Mouse (Mus musculus) ovary, postnatal 36 days (tissue): Measurements from ENCODE around the gene Gatd1.
"Not testable (repeated sequence)": the region's sequence is repeated elsewhere in the genome, so short reads cannot be mapped to it uniquely, and the experiment has no call there.

Experiments
- DNase-seq: peaks from one replicate; pipeline ENCODE4 v3.0.0; 2022; ENCODE audit warnings: low spot score, mixed read lengths

Gatd1 gene

DNA sequence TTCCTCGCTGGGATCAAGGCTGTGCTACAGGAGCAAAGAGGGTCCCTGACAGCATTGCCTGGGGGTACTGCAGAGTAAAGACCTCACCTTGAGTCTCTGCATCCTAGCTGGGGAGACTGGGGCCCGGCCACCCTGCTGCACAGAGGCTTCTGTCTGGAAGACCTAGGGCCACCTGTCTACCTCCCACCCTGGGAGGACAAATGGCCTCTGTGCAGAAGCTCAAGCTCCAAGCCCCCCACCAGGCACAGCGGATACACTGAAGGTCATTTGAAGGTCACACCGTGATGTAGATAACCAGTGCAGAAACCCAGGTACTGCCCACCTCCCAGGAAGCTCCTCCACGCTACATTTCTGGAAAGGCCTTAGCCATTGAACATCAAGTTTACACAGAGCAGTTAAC lies 14.8 kb upstream of the Gatd1 start:
- DNase-seq = no peak

DNA sequence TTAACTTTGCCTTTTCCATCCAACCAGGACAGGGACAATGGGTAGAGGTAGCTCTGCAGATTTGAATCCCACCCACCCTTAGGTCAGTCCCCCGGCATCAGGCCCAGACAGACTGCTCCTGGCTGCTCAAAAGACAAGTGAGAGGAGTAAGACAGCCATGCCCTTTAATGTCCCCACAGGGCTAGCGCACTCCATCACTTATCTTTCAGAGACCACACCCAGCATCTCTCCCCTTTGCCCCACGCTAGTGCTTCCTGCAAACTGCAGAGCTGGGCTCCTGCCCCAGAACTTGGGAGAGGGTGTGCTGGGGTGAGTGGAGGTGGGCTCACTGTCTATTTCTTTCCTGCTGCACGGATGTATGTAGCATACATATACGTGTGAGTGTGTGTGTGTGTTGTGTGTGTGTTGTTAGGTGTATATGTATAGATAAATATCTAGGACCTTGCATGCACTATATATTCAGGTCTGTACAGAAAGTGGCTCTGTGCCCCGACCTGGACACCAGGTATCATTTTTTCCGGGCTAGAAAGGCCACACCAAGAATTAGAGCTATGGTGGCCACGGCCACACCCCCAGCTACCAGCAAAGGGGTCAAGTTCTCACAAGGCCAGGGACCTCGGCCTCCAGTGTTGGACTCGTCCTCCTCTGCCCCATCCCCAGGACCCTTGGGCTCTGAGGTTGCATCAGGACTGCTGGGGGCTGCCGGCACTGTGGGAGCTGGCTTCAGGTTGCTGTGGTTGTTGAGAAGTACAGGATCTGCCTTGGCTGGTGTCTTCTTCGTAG lies 13.2 kb upstream of the Gatd1 start:
- DNase-seq = no peak

DNA sequence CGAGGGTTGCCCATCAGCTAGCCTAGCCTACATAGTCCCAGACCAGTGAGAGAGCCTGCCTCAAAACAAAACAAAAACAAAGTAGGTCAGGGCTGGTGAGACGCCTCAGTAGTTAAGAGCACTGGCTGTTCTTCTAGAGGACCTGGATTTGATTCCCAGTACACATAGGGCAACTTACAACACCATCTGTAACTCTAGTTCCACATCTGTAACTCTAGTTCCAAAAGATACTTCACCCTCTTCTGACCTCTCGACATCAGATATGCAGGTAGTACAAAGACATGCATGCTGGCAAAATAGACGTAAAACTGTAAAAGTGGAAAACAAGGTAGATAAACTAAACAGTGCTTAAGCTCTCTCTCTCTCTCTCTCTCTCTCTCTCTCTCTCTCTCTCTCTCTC lies 9.9 kb upstream of the Gatd1 start:
- no peak for DNase-seq

DNA sequence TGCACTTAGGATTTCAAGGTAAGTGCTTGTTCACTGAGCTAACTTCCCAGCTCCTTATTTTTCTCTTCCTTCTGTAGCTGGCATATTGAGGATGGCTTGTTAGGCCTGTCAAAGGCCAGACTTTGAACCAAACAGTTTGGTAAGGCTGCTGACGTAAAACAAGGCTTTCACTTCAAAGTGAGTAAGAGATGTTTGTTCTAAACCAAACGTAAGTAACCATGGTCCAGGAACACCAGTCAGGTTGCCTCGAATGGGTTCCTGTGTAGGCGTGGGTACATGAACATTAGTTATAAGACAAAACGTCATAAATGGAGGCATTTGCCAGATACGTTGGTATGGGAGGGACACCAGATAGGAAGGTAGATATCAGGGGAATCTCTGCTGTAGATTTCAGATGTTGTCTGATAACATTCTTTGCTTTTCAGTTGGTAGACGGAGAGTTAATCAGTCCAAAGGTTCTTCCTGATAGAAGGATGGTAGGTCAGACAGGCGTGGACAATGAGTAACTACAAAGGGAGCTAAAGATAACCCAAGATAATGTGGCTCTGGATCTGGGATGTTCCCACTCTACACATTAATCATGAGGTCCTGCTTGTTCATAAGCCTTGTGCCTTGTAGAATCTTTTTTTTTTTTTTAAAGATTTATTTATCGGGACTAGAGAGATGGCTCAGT lies 6.2 kb upstream of the Gatd1 start:
- DNase-seq = no peak

DNA sequence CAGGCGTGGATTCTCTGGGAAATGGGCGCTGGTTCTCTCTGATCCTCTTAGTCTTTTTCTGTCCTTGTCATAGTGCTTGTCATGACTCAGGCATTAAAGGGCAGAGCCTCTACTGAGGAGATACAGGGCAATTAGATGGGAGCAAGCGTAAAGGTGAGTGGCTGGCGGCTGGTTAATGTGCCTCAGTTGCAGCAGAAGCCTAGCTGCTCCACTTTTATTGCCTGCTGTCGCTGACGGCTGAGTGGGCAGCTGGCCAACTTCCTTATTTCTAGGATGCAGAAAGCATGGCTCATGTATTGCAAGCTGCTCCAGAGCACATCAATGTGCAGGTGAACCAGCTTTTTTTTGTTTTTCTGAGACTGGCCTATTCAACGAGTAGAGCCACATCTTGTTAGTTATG lies 5.0 kb upstream of the Gatd1 start:
- DNase-seq = no peak

DNA sequence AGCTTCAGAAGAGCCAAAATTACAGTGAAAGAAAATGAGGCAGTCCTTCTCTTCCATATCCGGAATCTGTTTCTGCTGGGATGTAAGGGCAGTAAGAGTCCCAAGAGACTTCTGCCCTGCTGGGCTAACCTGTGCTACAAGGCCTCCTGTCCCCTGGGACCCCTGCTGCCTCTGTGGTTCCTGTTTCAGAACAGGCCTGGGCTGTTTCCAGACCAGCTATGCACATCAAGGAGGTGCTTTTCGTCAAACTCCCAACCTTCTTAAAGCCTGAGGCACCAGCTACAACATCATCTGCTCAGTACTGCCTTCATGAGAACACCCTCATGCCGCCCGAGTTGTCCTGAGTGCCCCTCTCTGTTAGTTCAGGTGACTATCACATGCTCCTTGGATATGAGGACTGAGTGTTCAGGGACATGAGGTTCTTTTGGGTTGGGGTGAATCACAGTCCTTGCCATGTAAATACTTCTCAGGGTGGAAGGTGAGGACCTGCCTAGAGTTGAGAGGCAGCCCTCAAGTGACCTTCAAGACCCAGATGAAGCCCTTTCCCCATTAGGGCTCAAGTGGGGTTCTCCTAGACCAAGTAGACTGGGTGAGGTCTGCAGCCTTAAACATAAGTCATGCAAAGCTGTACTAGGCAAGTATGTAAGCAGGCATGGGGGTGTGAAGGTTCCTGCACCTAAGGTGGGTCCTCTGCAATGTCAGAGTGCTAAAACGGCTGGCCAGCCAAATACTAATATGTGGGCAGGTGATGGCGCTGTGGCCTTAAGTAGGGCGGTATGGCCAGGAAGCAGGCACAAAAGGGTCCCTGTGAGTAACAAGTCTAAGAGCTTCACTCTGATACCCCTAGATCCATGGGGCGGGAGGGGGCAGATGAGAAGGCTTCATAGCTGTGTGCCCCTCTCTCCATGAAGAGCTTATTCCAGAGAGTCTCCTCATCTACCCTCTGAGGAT lies 4.1 kb upstream of the Gatd1 start:
- DNase-seq = no peak

DNA sequence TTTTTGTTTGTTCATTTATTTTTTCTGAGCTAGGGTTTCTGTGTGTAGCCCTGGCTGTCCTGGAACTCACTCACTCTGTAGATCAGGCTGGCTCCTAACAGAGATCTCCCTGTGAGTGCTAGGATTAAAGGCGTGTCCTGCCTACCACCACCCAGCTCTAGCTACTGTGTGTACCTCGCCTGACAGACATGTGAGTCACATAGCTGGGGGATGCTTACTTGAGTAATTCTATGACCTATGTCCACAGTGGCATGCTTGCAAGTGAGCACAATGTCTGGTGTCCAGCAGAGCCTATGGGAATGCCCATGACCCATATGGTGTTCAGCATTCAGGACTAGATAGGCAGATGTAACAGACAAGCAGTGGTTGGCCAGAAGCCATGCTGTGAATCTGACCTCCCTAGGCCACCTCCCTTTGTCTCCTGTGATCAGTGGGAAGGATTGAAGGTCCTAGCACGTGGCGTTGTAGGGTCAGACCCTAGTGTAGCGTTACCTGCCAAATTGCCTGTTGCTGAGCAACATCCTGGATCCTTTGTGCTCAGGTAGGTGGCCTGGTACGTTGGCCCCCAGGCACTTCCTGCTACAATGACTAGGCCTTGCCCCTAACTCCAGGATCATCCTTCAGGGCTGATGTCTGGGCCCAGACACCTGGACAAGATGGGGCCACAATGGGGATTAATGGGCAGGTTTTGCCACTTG lies 2.4 kb upstream of the Gatd1 start:
- DNase-seq = no peak

DNA sequence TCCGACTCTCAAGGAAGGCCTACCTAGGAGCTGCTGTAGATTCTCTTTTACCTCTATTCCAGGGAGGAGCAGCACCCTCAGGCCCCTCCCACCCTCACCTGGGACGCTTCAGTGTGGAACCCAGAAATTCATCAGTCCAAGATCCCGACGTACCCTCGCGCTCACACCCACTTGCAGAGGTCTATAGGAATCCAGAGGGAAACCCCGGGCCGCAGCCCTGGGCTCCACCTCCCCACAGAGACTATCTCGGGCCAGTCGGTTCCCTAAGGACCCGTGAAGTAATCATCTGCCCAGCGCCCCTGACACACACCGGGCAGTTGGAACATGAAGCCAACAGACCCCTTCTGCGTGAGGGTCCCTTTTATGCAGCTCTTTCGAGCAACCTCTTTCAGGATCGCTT lies 605 bp downstream of the Gatd1 start:
- DNase-seq = no peak

DNA sequence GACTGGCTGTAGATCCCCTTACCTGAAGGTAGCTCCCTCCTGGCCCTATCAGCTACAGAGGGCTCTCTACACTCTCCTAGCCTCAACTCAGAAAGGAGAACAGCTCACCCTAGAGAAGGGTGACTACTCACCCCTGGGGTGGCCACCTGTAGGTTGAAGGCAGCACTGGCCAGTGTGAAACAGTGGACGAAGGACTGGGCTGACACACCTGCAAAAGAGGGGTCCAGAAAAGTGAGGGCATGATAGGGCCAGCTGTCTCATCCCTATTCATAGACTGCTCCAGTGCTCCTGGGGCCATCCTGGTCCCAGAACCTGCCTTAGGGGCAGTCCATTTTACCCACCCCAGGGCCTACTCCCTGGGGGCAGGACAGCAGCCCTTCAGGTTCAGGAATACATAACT lies 2.3 kb downstream of the Gatd1 start:
- DNase-seq = no peak

DNA sequence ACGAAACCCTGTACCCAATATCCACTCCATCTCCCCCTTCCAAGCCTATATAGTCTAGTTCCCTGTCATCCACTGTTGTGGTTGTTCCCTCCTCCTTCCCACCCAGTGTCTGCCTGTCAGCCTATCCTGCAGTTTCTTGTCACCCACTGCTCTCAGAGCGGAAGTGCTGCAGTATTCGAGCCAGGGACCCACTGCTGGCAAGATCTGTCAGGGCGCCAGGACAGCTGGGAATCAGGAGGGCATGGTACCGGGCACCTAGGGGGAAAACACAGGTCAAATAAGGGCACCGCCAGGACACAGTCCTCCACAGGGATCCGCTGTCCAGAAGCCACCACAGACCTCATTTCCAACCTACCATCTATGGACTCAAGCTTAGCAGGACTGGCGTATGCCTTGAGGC lies 3.3 kb downstream of the Gatd1 start:
- no peak for DNase-seq

DNA sequence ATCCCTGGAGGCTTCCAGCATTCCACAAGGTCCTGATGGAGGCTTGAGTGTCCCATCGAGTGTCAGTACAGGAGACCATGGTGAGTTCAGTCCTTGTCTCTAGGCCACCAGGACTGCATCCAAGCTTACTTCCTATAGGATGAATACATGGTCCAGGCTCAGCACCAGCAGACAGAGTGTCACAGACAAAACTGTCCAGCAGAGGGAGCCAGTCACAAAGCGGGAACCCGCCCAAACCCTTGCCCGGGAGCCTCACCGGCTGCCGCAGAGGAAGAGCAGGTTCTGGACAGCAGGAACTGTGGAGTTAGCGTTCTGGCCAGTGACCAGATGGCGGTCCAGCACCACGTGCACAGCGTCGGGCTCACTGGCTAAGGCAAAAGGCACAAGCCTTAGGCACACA lies 5.1 kb downstream of the Gatd1 start:
- peak; percentile 80 for DNase-seq

DNA sequence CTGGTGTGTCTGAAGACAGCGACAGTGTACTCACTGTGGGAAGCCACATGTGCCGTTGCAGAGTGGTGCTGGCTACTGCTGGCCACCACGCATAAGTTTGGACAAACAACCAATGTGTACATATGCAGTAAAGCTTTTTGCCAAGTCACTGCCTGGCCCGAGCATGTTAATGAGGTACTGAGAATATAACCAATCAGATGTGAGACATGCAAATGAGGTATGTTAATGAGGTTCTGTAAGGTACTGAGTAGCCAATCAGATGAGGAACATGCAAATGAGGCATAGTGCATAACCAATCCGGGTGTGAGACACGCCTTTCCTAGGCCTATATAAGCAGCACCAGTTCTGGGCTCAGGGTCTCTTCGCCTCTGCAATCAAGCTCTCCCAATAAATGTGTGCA lies 6.3 kb downstream of the Gatd1 start:
- DNase-seq = not testable (repeated sequence)

DNA sequence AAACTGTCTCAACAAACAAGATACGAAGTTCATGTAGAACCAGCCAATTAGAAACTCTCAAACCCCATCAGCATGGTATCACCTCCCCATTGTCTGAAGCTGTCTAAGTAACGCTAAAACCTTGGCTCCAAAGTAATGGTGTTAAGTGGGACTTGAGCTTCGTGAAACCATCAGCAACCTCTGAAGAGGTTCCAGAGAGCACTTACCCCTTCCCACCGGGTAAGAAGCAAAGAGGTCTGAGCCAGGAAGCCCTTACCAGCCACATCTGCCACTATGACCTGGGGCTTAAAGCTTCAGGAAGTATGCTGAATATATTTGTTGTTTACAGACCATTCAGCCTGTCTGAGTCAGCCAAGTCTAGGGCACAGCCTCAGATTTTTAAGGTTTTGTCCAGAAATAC lies 8.5 kb downstream of the Gatd1 start:
- DNase-seq = no peak

DNA sequence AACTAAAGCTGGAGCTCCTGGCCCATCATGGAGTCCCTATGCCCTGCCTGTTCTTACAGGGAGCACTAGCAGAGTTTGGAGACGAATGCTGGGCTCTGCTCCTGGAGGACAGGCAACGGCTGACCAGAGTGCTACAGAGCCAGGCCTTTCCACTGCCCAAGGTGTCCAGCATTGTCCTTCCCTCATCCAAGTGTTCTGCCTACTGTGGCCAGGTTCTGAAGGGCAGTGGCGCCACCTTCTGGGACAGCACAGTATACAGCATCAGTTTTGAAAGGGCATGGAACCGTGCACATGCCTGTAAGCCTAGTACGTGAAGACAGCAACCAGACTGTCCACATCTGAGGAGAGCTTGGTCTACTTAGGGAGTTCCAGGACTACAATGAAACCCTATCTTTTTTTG lies 10.6 kb downstream of the Gatd1 start:
- peak; percentile 59 for DNase-seq

DNA sequence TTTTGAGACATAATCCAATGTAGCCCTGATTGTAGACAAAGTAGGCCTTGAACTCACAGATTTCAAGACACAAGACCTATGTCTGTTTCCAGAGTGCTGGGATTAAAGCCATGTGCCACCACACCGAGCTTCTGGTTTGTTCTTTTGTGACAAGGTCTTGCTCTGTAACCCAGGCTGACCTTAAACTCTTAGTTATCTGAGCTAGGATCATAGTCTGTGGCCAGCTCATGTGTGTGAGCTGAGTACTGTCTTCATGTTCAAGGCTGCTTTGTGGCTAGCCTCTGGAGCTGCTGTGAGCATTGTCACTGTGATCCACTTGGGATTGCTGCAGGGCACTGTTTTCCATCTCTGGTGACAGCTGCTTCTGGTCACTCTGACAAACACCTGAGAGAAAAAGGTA lies 18.6 kb downstream of the Gatd1 start:
- DNase-seq = no peak

DNA sequence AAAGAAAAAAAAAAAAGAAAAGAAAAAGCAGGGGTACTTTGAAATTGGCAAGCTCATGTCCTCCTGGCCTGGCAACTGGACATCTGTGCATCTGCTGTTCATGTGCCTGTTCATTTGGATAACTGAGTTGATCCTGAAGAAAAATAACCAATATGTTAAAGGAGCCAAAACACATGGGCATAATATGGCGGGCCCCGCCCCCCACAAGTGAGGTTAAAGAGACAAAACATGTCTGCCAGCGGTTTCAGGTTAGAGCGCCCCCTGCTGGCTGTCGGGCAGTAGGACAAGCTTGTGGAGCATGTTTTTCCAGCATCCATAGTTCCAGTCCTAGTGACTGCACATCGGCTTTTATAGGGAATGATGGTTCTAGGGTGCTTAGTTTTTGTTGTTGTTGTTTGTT lies 19.2 kb downstream of the Gatd1 start:
- DNase-seq = peak; percentile 71

DNA sequence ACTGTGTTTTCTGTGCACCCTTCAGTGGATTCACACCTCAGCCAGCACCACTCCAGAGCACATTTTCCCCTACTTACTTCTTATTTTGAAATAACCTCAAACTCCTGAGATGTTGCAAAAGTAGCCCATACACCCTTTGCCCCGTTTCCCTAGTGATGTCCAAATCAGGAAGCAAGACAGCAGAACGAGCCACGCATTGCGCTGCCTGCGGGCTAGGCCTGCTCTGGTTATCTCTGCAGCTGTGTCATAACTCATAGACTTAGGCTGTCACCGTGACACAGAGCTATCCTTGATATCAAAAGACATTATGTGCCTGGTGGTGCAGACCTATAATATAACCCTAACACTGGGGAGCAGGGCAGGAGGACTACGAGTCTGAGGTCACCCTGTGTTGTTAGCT lies 19.8 kb downstream of the Gatd1 start:
- no peak for DNase-seq

DNA sequence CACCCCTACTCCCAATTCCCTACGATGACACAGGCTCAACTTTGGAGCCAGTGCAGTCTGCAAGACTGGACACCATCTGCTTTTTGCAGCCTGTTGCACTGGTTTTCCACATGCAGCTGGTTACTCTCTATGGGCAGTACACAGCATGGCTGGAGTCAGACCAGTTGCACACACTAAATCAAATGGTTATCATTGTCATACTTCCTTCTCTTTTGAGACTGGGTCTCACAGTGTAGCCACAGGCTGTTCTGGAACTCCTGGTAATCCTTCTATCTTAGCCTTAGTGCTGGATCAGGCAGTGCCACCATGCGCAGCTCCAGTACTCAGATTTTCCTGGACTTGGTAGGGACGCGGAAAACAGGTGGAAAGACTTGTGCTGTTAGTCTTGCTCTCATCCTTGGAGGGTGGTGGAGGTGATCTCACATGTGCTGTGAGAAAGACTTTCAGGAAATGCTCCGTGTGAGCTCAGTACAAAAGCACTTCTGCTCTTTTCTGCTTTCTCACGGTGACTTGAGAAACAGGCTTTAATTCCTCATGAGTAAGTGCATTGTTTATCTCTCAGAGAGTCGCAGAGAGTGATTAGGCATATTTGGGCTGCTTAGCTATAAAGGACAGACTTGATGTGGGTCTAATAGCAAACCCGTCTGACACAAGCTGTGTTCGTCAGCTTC lies 21.2 kb downstream of the Gatd1 start:
- DNase-seq = no peak

DNA sequence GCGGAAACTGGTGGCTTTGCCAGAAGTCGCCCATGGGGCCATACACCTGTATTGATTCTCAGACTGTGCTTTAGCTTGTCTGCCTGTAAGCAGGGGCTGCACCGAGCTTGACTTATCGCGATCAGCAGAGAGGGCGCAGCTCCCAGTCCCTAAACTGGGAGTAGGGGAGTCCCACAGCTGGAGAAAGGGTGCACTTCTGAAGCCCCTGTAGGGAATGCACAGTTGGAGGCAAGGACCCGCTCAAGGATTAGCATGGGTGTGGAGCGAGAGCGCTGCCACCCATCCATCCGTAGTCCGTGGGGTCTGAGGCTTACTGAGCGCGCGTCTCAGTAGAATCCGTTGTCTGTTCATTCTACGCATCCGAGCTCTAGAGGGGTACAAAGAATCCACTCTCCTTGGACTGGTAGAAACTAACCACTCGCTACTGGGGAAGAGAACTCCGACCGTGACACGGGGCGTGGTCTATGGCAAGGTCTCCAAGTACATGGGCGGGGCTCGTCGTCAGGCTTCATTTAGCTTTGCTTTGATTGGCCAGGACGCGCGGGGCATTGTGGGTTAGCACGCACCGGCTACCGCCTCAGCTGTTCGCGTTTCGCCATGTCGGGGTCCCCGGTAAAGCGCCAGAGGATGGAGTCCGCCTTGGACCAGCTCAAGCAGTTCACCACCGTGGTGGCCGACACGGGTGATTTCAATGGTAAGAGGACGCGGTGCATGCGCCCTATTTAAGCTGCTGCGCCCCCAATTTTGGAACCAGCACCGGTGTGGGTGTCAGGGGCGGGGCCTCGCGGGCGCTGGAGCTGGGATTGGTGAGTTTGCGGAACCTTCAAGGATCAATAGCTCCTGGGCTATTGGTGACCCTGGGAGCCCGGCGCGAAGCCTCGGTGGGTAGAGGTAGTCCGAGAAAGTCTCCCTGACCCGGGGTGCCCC lies 22.0 kb downstream of the Gatd1 start, which contains the start of gene Taldo1:
Gene Taldo1, plus strand, starts transcription at position 575 of the 927 bp plus-strand sequence.
- DNase-seq = peak; percentile 95
